Mouse (Mus musculus) granulocyte monocyte progenitor cell, adult 5-6 weeks (primary cell): ENCODE results near the gene Kif6. TPM values are rescaled to one million over a fixed set of nuclear protein-coding genes. Genes with fewer than 3 reads are reported as not detected.
A peak's percentile ranks its signal among the peaks of the same experiment; 100 is the strongest.

Source experiments
- ATAC-seq: replicated peaks from 2 replicates; pipeline ENCODE4 v1.8.0; 2016; ENCODE audit warnings: mild to moderate bottlenecking, moderate TSS enrichment, inconsistent platforms; ENCODE audit not compliant: poor library complexity, severe bottlenecking
- total RNA-seq, 2 experiments: library from RNA; stranded (forward) in 1 of 2; stranded (reverse) in 1 of 2; fragments of 200-712, 200-1000 nt in 1 of 2; fragments of >200 nt in 1 of 2; fragmentation: Nextera tagmentation in 1 of 2; gene quantifications; 2 replicates each; pipeline ENCODE4 v1.2.3; 2014 to 2017

Gene Kif6
- total RNA-seq, 2 experiments from 2014 or later: not detected

DNA sequence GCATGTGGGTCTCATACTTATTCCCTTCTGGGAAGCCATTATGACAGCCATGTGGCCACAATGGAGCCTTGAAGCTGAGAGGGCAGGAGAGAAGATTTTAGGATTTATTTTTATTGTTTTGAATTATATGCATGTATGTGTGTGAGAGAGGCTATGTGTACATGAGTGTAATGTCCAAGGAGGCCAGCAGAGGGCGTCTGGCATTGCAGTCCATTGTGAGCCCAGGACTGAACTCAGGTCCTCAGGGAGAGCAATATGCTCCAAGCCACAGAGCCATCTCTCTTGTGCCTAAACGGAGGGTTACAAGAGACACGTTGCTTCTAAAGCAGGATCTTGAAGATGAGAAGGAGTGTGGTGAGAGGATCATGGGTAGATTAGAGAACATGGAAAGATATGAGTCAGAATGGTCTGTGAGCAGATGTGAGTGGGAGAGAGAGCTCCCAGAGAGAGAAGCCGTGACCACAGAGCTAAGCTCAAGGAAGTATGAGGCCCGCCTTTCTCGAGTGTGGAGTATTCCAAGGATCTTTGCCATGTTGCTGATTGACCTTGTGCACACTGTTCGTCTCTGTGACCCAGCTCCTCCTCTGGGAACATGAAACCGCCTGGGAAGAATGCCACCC, 268.3 kb downstream of the Kif6 start:
- no peak for ATAC-seq

DNA sequence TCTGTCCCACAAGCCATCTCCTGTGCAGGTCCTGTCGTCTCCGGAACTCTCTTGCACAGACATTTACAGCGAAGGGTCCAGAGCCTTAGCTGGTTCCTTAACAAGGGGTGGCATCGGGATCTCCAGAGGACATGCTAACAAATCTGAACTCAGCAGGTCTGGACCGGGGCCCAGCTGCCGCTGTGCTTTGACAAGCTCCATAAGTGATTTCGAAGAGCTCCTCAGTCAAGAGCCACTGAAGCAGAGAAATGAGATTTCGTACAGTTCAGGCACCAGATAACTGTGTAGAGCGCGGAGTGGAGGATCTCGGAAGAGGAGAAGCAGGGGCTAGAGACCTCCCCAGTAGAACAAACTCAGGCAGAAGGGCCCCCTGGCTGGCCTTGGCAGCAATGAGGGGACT, 270.1 kb downstream of the Kif6 start:
- ATAC-seq: no peak

DNA sequence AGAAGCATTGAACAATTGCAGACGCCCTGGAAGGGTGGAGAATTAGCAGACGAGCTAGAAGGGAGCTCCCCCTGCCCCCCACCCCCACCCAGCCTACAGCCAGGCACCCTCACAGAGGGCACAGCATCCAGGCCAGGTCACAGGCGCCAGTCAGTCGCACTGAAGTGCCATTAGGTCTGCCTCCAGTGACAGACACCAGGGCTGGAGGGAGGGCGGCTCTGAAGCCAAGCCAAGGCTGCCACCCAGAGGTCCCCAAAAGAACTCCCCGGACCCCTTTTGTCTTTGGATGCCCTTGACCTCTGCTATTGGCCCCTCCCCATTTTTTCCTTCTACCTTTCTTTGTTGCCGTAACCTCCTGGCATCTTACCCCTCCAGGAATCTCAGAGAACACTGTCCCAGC, 274.7 kb downstream of the Kif6 start:
- ATAC-seq: no peak

DNA sequence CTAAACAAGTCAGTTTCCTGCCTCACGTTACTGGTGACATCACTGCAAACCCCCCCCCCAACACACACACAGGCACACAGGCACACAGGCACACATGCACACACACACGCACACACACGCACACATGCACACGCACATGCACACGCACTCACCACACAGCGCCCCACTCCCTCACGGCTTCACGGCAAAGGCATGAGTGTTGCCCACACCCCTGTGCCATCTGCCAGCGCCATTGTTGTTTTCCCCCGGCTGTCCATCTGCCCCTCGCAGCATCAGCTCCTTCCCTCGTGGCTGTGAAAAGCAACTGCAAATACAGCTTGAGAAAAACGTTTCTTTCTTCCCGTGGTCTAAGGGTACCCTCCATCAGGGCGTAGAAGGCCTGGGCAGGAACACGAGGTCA, 275.9 kb downstream of the Kif6 start:
- ATAC-seq: no peak

DNA sequence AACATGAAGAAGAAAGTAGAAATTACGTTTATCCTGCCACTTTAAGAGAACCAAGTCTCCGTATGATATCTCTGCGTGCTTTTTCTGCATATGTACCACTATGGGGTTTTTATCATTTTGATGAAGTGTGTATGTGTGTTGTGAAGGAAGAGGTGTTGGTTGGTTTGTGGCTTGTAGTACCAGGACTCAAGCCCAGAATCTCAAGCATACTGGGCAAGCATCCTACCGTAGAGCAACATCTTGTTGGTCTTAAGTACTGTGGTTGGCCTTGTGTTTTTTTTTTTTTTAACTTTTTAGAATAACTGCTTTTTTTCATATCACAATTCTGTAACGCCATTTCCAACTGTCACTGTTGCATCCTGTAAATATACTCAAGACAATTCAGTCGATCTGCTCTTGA, 277.5 kb downstream of the Kif6 start:
- ATAC-seq: no peak

DNA sequence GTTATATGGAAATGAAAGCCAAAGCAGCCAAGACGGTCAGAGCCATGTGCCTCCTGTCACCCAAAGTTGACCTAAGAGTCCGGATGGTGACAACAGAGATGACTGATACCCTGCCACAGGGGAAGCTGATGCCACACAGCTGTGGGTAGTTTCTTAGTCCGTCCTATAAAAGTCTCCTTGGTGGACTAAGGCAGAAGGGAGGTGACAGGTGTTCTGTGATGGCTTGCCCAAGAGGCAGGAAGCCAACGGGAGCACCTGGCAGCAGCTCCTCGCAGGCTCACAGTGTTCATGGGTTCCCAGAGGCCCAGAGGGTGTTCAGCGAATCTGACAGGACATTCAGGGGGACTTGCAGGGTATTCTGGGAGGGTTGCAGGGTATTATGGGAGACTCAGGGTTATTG, 279.5 kb downstream of the Kif6 start:
- no peak for ATAC-seq

DNA sequence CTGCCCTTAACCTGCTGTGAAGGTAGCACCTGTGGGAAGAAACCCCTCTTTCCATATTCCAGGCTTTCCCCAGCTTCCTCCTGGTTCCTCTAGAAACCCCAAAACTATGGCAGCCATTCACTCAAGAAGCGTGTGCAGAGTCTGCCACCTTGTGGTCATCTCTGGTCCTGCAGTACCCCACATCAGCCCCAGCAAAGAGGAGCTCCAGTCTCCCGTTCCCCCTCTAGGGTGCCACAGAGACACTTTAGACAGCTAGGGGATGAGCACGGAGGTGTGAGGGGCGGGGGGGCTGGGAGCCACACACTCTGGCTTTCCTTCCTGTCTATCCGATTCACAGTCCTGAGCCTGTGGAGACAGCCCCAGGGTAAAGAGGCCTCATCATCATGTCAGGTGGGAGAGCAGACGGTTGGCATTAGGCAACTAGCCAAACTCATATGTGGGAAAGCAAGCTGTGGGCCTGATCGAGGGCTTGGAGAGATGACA, 284.0 kb downstream of the Kif6 start:
- ATAC-seq: peak; percentile 85

DNA sequence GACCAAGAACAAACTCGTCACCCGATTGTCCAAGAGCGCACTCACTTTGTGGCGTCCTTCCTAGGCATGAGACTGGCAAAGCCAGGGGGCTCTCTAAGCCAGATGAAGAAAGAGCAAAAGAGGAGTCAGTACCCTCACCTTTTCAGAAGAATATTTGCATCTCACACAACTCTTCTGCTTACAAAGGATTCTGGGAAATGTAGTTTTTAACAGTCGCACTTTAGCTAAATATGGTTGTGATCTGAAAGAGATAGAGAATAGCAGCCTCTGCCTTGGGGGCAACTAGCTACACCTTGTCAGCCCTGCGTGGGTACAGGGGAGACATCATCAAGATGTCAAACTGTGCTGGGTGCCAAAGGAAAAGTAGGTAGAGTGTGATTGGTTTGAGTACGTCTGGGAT, 287.7 kb downstream of the Kif6 start:
- ATAC-seq: no peak

DNA sequence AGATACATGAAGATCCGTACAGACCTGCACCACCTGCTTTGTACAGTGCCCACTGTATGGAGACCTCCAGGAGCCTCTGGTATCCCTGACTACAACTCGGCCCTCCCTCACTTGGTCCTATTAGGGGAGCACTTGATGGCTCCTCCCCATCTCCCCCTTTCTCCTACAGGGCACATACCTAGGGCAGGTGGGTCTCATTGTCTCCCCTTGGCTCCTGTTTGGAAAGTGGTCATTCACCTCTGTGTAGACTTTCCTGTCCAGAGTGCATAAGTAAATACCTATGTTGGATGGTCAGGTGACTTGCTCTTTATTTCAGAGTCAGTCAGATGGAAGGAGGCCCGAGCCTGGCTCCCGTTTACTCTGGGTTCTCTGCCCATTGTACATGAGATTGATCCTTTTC, 308.5 kb downstream of the Kif6 start:
- ATAC-seq: no peak

DNA sequence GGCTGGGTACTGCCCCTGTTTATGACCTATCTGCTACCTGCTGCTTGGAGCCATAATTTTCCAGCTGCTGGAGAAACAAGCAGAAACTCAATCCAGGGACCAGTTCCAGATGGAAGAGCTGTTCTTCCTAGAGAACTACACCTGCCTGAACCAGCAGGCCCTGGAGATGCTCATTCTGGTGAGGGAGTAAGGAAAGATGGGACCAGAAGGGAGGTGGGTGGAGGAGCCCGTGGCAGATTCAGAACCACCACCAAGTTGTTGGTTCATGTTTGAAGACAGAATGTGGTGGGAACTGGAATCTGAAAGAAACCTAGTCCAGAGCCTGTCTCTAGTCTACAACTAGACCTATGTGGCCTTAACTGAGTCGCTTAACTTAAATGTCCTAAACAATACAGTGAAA, 312.7 kb downstream of the Kif6 start:
- ATAC-seq: no peak

DNA sequence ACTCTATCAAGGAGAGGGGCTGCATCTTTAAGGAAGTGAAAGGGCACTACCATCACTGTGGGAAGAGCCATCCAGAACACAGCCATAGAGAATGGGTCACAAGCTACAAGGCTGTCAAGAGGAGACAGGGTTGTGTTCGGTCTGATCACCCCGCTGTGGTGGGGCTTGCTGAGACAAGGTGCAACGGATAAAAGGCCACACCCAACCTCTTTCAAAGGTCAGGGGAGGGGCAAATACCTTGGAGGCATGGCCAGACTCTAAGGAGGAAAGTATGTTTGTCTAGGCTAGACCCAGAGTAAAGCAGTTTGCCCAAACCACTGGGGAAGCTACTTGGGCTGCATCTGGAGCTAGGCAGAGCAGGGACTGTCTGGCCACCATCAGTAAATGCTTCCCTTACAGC, 318.9 kb downstream of the Kif6 start:
- 0 out of 2 replicates have a peak, but pooled peaks have one; percentile 17 for ATAC-seq

DNA sequence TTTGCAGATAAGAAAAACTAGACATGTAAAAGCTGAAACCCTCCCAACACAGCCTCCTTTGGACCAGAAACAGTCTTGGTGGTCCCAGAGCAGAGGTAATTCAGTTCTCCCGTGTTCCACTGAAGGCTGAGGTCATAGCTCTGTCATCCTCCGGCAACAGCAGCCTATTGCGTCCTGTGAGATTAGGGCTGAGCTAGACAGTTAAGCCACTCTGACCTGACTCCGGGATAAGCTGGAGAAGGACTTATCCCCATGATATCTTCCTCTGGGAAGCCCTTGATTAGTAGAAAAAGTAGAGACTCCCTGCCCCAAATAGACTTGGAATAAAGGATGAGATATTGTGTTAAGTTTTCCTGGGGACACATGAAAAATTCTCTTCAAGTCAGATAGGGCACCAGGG, 319.6 kb downstream of the Kif6 start:
- no peak for ATAC-seq

DNA sequence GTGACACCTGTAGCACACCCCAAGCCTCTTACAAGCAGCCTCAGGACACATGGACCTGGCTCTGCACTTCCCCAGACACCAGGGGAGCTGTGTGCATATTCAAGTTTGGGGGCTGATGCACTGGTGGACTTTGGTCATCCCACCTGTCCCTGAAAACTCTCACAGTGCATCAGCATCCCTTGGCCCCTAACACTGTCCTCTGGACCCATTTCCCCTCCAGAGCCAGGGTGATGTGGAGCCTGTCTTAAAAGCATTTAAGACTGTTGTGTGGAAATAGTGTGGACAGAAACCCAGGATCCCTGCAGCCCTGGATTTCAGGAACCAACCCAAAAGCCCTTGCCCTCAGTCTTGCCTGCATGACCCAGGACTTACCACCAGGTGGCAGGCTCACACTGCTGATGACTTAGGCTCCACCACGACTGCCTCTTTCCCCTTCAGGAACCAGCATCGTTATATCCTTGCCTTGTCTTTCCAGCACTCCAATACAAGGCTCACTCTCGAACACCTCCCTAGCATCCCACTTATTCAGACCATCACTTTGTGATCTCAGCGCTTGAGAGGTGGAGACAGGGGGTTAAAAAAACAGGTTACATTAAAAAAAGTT, 320.8 kb downstream of the Kif6 start:
- ATAC-seq: peak; percentile 87

DNA sequence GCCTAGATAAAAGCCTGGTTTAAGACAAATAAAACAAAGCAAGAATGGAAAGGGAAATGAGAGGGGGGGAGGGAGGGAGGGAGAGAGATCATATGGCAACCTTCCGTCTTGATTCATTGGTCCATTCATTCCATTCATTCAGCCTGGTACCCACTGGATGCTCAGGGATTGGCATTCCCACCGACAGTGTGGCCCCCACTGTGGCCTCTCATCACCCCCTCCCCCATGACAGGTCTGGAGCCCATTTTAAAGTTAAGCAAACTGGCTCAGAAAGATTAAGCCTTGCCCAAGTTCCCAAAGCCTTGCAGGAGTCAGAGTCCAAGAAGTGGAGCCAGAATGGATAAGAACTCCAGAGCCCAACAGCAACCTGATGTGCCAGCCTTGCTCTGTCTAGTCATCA, 321.3 kb downstream of the Kif6 start:
- ATAC-seq: no peak

DNA sequence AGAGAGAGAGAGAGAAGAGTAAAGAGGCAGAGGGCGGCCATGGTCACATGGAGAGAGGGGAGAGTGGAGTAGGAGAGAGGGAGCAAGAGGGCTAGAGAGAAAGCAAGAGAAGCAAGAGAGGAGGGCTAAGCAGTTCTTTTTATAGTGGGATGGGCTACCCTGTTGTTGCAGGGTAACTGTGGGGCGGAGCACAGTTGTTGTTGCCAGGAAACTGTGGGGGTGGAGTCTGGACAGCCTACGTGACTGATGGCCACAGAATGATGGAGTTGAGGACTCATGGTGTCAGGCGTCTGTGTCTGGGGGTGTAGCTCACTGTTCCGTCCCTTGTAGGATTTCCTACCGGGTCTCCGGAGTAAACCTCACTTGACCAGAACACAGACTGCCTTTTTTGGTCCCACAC, 324.2 kb downstream of the Kif6 start:
- no peak for ATAC-seq

DNA sequence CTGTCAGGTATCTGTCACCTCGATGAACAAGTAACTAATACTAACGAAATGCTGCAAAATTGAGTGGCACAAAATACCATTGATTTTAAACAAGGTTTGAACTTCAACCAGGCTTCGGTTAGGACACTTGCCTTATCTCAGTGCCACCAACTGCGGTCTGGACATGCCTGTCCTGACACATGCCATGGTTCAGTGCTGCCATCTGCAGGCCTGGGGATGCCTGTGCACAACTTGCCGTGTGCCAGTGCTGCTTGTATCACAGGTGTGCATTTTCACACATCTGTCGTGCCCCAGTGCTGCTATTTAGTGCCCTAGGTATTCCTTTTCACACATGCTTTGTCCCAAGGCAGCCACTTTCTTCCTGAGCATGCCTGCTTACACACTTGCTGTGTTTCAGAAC, 327.7 kb downstream of the Kif6 start:
- ATAC-seq: peak; percentile 71

DNA sequence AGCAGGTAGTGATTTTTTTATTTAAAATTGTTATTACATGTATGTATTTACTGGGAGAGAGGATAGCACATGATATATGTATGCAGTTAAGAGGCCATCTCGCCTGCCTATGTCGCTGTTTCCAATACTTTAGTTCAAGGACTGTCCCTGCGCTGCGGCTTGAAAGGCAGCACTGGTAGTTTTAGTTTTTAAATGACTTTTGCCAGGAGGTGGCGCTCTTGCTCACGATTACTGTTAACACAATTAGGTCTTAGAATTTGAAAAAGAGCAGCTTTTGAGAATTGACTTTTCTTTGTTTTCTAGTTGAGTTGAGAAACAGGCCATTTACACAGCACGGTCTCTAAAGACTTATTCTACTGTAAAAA, 336.5 kb downstream of the Kif6 start:
- peak; percentile 80 for ATAC-seq

DNA sequence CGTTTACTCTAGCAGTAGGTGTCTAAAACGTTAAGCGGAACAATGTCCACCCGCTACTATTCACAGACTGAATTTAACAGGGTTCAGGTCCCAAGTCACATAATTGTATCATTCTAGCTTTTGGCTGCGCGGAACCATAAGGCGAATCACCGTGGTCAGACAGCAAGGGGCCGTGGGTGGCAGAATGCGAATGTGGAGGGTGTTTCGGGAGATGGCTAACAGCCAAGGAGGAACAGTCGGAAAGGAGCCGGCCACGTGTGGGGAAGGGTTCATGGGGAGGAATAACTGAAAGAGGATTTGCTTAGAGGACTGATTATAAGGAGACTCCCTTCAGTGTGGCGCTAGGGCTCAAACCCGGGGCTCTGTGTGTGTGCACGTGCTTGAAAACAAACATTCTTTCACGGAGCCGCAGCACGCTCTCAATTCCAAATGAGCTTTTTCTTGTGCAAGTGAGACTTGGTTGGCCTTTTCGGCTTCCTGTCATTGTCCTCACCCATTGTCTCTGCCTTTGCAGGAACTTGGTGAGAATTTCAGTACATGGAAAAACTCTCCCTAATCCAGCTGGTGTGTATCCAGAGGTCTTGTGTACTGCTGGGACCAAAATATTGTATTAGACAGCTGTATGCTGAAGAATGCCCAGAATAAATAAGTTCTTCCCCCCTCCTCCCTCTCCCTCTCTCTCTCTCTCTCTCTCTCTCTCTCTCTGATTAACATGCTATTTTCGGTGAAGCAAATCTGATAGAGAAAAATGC, 337.1 kb downstream of the Kif6 start:
- ATAC-seq: peak; percentile 35

DNA sequence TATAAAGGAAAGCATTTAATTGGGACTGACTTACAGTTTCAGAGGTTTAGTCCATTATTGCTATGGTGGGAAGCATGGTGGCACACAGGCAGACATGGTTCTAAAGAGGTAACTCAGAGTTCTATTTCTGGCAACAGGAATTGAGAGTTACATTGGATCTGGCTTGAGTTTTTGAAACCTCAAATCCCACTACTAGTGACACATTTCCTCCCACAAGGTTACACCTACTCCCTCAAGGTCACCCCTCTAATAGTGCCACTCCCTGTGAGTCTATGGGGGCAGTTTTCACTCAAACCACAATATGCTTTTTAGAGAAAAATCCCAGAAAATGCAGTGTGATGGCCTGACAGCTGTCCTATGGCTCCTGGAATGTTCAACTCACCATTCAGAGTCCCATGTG, 344.1 kb downstream of the Kif6 start:
- ATAC-seq: peak; percentile 59
